Mouse (Mus musculus) heart, adult 11 months (tissue): ENCODE measurements around the gene Fetub.

Source experiments
- DNase-seq: peaks from one replicate; pipeline ENCODE4 v3.0.0; 2022

Fetub gene

DNA sequence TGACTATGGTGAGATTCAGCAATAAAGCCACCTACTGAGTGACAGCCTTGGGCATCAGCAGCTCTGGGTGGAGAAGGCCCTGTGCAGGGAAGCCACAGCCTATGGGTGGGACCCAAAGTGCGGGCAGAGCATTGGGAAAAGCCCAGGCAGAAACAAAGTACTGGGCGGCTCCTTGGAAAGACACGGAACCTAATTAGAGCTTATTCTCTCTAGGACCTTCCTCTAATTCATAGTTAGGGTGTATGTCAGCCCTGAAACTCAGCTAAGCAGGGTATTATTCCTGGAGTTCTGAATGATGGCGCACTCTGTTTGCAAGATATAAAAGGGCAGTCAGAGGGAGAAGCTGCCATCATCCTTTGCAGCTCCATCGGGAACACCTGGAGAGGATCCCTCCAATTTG, at the start of gene Fetub:
Fetub (plus strand) TSS at position 301 of the 400 bp plus-strand sequence.
- DNase-seq: no peak

DNA sequence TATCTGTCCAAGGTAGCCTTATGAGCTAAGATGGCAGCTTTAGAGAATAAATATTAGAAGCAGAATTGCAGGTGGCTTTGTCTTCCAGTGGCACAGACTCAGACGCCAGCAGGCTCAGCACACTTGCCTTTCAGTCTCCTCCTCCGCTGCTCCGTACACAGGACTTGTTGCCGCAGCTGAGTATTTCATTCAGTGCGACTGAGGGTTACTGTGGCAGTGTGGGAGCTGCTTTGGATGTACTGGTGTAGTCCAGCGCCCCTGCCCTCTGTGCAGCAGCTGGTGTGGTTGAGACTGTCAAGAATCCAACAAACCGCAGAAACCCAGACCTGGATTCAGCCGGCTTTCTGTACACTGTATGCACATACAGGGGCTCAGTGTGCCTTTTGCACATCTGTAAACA, 45.7 kb upstream of the Fetub start:
- no peak for DNase-seq

DNA sequence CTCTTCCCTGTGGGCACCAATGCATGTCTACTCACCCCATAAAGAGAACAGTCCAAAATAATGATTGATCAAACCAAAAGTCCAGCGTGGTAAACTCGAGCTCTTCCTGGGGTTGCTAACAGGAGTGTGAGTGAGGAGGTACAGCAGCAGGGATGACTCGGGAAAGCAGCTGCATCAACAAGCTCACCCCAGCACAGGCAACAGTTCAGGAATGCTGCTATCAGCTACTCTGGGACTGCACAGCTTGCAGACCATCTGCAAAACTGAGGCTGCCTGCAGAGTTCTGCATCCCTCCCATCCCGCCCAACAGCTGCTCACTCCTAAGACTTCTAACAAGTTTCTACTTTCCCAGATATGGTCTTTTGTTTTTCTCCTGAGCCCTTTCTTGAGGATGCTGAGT, 44.8 kb upstream of the Fetub start:
- peak; percentile 92 for DNase-seq

DNA sequence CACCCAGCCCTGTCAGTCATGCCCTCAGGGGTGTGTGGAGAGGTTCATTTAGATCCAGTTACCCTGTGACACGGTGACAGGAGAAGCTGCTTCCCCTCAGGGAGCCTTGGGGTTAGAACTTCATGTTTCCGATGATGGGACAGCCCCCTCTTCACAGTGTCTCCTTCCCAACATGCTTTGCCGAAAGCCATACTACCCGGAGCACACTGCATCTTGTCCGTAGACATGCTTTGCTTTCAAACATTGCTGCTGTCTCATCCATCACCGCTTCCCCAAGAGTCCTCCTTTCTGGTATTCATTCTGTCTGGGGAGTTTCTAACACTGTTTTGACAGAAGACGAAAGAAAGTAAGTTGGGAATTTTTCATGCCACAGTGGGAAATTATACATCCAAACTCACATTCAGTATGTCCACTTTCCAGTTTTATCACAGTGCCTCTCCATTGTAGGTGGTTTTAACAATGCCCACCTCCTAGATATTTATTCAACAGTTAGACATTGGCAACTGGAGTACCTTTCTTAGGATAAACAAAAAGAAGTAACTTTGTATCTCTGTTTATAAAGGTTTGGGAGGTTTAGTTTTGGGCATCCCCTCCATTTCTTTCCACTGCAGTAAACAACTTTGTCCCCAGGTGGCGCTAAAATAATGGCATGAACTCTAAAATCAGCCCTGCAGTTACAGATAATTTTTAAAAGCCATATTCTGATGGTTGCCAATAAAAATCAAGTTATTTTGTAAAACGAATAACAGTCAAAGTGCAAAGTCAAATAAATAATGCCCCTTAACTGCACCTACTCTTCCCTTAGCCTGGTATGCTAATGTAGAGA, 41.7 kb upstream of the Fetub start:
- no peak for DNase-seq

DNA sequence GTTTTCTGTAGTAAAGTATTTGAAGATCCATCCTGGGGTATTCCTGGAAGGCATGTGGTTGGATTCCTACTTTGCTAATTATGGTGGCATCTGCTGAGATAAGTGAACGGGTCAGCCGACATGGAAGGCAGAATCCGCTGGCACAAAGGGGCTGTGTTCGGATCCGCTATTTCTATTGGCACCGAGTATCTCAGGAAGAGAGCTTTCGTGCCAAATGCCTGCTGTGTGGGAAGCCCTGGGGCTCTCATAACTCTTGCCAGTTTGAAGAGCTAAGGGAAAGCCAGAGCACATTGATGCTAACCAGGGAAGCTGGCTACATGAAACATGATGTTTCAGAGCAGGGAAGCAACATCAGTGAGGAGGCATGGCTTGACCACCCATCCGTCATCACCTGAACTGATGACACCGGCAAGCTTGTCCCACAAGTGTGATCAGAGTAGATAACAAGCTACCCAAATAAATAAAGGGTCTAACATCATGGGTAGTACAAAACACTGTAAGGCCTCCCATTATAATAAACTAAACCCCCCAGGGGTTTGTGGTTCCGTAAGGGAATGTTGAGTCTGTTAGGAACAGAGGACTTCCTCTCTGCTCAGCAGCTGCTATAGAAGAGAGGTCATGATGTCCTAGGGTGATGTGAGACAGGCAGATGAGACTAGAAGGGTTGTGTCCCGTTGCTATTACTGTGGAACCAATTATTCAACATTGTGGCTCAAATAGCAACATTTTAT, 40.3 kb upstream of the Fetub start:
- DNase-seq: peak; percentile 87

DNA sequence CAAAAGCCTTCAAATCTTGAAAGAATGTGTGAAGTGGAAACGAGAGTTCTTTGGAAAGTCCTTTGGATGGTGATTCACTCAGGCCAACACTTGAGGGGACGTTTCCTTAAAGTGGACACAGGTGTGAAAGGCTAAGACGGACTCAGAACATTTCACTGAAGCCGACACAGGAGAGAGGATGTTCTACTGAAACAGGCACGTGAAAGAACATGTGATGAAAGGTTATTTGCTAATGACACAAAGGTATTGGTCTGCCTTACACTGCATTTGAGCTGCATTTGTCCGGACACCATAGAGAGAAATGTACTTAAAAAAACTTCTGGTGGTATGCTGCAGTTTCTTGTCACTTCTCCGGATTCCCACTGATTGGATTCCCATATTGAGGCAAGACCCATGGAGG, 39.4 kb upstream of the Fetub start:
- peak; percentile 72 for DNase-seq

DNA sequence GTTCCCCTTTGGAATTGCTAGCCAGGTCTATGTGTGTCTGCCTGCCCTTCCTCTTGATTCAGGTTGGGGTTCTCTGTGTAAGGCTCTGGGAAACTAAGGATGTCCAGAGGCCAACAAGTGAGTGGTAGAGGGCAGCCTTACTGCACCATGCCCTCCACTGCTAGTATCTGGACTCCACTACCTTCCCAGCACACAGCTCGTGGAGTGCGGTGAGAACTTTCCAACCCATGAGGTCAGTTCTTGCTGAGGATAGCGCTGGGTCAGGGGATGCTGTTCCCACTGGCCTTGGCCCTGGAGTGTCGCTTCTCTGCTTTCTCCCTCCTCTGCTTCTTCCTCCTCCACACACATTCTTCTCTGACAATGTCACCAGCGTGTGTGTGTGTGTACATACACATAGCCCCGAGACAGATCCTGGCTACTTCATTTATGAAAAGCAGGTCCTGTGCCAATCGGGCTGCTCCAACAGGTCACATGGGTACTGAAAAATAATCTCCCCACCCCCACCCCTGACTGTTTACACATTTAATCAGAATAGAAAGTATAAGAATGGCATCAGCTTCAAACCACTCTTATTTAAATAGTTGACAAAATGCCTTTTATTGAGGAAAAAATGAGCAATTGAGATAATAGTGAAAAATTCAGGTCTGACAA, 38.1 kb upstream of the Fetub start:
- DNase-seq: peak; percentile 91

DNA sequence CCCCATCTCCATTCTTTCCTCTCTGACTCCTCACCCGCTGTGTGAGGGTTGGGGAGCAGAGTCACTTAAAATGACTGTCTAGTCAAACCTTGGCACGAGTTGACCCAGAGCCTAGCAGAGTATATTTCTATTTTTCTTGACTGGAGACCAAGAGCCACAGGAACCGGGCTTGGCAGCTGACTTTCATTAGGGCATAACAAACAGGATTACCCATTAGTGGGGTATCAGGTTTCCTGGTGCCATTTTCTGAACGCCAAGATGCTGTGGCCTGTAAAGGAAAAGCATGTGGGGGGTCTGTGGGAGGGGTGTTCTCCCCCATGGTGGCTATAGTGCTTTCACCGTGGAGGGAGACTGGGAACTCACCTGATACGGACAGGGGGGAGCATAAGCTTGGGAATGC, 37.2 kb upstream of the Fetub start:
- DNase-seq: peak; percentile 93

DNA sequence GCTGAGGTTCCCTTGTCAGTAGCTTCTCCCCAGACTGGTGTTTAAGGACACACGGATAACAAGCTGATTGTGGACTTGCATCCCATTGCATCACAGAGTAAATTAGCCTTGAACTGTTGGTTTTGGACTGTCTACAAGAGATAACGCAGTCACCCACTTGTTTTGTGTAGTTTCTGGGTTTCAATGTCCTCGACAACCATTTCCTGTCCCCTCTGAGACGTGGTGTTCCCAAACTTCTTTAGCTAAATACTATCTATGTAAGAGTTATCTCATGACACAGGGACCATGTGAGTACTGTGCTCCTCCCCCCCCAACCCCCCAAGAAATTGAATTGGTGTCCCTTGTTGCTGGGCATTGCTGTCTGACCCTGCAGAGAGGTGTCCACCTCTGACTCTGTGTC, 36.6 kb upstream of the Fetub start:
- DNase-seq: peak; percentile 95

DNA sequence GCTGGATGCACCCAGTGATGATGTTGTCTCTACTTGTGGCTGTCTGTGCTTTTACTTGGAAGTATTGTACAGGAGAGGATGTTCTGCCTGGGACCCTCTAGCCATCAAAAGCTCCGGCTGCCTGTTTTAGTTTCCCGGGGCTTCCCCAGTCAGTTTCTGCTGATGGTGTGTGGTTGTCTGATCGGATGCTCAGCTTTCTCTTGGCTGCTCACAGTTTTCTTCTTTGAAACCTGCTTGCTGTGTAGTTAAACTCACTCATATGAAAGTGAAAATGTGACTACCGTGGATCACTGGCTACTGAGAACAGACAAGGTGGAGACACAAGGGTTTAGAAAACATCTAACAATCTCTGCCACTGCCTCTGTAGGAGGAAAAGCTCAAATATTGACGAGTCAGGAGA, 34.7 kb upstream of the Fetub start:
- no peak for DNase-seq

DNA sequence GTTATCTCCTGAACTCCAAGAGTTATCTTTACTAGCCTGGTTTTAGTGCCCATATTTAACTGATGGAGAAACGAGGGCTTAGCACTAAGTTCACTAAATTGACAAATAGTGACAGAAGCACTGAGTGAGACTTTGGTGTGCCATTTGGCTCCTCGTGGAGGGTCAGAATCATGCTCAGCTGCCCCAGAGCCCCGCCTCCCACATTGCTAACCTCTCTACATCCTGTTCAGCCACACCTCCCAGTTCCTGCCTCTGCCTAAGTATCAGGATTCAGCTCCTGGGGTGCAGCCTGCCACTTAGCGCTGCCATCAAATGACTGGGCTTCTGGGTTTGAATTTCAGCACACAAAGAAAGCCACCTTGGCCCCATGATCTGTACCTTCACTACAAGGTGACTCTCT, 32.8 kb upstream of the Fetub start:
- no peak for DNase-seq

DNA sequence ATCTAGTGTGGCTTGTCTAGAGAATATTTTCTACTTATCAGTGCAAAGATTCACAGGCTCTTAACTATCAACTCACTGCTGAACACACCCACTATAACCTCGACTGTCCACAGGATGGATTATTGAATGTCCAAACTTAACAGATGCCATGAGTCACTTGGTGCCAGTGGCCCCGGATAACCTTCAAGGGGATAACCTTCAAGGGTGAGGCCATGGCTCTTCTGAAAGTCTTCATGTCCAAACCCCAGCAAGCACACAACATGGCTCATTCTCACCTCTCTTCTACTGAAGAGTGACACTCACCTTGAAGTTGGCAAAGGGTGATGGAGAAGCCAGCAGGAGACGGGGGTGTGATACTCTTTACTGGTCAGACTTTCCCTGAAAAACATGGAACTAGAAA, 31.4 kb upstream of the Fetub start:
- DNase-seq: no peak

DNA sequence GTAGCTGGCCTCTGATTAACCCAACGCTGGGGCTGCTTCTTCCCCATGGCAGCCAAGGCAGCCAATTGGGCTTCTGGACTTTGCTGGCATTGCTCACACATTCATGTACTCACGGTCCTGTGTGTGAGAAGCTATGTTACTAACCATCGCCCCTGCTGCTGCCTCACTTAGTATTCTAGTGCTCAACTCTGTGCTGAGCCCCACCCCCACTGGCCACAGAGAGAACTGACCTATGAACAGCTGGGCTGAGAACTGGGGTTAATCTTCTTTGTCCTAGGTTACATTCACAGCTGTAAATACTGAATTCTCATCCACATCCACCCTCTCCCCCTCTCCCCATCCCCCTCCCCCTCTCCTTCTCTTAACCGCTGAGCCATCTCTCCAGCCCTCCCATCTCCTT, 29.3 kb upstream of the Fetub start:
- no peak for DNase-seq

DNA sequence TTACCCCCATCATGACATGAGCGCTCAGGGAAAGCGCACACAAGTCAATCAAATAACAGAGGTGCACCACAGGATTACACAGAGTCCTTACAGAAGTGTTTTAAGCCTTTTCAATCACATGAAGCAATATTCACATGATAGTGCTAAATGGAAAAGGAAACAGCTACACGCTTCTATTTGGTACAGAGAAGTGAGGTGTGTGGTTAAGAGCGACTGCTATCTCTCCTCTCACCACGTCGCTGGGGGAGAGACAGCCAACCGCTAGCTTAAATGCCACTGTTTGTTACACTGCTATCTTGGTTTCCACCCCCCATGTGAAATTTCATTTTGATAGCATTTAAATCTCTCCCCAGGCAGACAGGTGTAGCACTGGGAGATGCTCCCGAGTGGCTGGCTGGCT, 28.4 kb upstream of the Fetub start:
- DNase-seq: no peak

DNA sequence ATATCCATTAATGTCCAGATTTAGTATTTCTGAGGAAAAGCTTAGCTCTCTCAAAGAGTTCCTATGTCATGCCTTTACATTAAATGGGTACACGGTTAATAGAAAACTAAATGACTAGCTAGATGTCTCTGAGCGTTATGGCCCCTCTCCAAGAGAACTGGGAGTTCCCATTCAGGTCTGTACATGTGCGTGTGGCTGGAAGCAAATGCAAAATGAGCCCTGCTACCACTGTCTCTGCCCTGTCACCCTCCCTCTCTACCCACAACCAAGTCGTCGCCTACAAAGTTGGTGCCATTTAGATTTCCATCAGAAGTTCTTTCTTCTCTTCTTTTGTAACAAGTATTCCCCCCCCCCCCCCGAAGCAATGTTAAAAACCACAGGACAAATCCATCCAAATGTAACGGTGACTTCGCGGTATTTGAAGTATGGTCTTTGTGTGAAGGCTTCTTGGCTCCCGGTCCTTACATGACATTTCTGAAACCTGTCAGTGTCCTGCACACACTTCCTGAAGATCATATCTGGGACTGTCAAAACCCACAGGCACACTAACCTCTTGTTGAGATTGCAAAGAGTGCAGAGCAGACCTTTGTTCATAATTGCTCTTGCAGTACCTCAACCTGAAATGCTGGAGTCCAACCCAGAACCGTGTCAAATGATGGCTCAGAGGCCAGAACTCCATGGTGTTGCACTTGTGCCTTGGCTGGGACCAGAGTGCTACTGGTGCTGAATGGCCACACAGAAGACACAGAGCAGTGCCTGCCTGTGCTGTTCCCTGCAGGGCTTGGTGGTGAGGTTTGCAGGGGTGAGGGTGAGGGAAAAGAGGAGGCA, 27.2 kb upstream of the Fetub start, which contains the start of gene Ahsg:
Ahsg (plus strand) TSS at position 595 of the 828 bp plus-strand sequence.
- DNase-seq: no peak

DNA sequence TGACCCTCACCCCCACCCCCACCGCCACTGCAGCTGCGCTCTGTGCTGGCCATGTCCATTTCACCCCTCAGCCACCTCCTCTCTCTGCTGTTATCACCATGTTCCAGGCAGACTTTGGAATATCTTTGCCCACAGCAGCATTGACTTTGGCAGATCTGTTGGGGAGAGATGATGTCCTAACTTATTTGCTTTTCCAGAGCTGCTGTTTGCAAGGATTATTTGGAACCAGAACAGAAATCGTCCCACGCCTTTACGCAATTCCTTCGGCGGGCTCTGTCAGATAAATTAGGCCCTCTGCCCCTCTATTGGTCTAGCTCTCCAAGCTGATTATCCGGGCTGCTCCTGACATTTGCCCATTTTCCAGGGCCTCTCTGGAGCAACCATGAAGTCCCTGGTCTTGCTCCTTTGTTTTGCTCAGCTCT, 26.4 kb upstream of the Fetub start:
- peak; percentile 97 for DNase-seq

DNA sequence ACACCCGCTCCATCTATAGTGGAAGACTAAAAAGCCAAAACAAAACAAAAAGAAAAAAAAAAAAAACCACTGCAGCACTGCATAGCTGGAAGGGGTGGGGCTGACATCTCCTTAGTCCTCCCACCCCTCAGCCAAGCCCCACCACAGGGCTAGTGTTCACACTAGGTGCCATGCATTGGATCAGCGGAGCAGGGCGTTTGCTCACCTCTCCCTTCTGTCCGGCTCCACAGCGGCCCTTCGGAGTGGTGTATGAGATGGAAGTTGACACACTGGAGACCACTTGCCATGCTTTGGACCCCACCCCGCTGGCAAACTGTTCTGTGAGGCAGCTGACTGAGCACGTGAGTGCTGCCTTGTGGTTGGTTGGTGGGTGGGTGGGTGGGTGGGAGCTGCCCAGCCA, 24.0 kb upstream of the Fetub start:
- no peak for DNase-seq

DNA sequence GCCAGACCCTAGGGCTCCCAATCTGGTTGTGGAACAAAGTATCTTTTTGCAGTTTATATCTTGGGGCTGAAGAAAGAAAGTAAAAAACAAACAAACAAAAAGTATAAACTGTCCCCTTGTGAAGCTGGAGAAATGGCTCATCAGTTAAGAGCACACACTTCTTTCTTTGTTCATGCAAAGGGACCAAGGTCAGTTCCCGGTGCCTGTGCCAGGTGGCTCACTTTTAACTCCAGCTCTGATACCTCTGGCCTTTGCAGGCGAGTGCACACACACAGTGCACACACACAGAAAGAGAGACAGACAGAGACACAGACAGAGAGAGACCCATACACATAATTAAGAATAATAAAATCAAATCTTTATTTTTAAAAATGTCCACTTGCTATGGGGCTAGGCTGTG, 21.5 kb upstream of the Fetub start:
- no peak for DNase-seq

DNA sequence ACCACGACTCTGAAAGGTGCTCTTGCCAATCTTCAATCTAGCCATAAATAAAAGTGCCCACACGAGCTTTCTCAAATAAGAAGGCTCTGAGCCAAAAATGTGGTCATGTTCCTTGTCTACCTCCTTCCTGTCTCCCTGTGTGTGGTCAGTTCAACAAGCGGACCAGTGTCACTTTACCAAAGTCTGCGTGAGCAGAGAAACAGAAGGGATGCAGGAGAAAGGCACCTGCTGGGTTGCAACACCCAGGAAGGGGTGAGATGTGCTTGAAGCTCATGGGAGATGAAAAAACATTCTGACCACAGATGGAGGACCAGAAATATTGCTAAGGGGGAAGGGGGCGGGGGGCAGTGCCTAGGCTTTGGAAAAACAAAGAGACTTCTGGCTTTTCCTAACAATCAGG, 18.8 kb upstream of the Fetub start:
- no peak for DNase-seq

DNA sequence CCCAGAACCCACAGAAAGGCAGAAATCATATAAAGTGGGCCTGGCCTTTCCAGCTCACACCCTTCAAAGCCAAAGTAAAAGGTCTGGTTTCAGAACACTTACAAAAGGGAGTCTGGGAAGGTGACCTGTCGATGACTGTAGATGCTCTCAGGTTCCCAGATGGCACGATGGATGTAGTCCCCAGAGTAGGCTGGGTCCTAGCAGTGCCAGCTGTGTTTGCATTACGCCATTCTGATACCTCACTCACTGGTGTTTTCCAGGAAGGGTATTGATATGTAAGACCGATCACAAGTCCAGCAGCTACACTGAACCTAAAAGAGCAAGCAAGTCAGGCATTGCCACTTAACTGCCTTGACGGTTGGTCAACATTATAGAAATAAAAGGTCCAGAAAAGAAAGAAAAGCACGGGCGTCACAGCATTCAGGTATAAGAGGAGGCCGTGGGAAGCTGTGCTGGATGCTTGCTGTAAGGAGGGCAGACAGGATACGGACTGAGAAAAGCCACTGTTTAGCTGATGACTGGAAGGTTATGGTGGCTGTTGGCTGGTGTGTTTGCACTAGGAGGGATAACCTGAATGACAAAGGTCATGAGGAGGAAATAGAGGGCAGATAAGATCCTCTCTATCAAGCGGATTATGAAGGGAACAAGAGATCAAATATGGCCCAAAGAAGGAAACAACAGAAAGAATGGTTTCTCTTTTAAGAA, 18.1 kb upstream of the Fetub start:
- no peak for DNase-seq

DNA sequence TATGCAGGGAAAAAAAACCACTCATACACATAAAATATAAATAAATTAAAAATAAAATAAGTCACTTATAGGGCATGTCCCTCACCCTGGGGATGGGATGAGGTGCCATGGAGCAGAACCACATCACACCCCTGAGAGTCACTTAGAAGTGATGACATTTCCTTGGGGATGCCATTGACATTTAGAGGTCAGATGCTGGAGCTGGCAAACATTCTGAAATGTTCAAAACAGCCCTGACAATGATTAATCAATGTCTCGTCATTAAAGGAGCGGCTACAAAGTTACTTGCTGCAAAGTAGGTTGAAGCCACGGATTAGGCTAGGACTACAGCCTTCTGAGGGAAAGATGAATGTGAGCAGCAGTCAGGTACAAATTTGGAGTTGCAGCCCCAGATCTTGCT, 16.8 kb upstream of the Fetub start:
- DNase-seq: no peak

DNA sequence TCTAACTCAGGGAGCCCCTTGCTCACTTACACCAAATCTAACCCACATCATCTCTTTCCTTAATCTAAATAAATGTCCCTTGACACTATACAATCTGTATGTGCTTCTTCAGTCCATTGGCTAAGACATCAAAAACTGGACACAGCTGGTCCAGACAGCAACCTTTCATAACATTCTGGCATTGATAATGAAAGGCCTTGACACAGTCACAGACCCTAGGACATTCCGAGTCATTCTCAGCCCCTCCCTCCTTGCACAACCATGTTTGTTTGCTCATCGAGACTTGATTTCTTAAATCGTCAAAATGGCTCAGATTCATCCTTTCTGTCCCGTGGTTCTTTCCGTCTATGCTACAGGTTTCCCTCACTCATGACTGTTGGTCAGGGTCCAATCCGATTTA, 8.8 kb upstream of the Fetub start:
- DNase-seq: no peak
